Mouse (Mus musculus) CH12.LX (cell line): ENCODE data around the gene Brd2. TPM values are rescaled to one million over a fixed set of nuclear protein-coding genes. Genes with fewer than 3 reads are reported as not detected.
"Not testable (repeated sequence)": the region's sequence is repeated elsewhere in the genome, so short reads cannot be mapped to it uniquely, and the experiment has no call there.

Source experiments
- DNase-seq: peaks from one replicate; pipeline ENCODE4 v3.0.0-alpha.2; 2013; ENCODE audit errors: extremely low read depth
- H3K27ac ChIP-seq: 2 replicates; pipeline ENCODE4 v1.5.1; 2012; ENCODE audit warnings: low read depth, mild to moderate bottlenecking, control low read depth, moderate library complexity; ENCODE audit not compliant: insufficient read depth
- H3K27me3 ChIP-seq: replicated peaks from 2 replicates; pipeline ENCODE3; 2012; ENCODE audit warnings: inconsistent platforms
- H3K36me3 ChIP-seq, 2 experiments: replicated peaks in 1 of 2; 2 replicates each; pipeline versions ENCODE3 to v1.6.1; 2012; ENCODE audit warnings: inconsistent platforms in 1 of 2, low read length in 1 of 2, mild to moderate bottlenecking in 1 of 2, mixed read lengths in 1 of 2, moderate library complexity in 1 of 2; ENCODE audit not compliant: control insufficient read depth in 1 of 2, insufficient read depth in 1 of 2
- H3K4me1 ChIP-seq, 2 experiments: 2 replicates each; pipeline ENCODE4 v1.6.1; 2012; ENCODE audit warnings: inconsistent platforms in 1 of 2, moderate library complexity in 1 of 2; ENCODE audit not compliant: insufficient read depth in 2 of 2, control insufficient read depth in 1 of 2
- H3K4me2 ChIP-seq: 2 replicates; pipeline ENCODE4 v1.6.1; 2012; ENCODE audit warnings: low read depth, mild to moderate bottlenecking, control low read depth; ENCODE audit not compliant: poor library complexity, insufficient read depth, severe bottlenecking
- H3K4me3 ChIP-seq, 3 experiments: fragments of 150-350 bp in 1 of 3; sonication (generic) in 1 of 3; replicated peaks in 1 of 3; 2 replicates each; pipeline versions ENCODE3 to v1.5.1; 2011 to 2012; ENCODE audit warnings: low read depth in 2 of 3, low read length in 2 of 3, mild to moderate bottlenecking in 2 of 3, moderate library complexity in 2 of 3, control low read depth in 1 of 3, improper control_type of control experiment in 1 of 3, inconsistent platforms in 1 of 3, mixed read lengths in 1 of 3; ENCODE audit not compliant: poor library complexity in 1 of 3
- H3K79me2 ChIP-seq: replicated peaks from 2 replicates; pipeline ENCODE4 v1.6.1; 2012; ENCODE audit warnings: mild to moderate bottlenecking, moderate library complexity; ENCODE audit not compliant: control insufficient read depth, poor library complexity, insufficient read depth, severe bottlenecking; ENCODE audit errors: extremely low read depth
- H3K9ac ChIP-seq: 2 replicates; pipeline ENCODE4 v1.6.1; 2012; ENCODE audit warnings: low read depth, mild to moderate bottlenecking, control low read depth, moderate library complexity; ENCODE audit not compliant: insufficient read depth
- H3K9me3 ChIP-seq: replicated peaks from 2 replicates; pipeline ENCODE3; 2012; ENCODE audit warnings: low read length, inconsistent platforms, mixed read lengths
- BHLHE40 ChIP-seq: IDR thresholded peaks from 2 replicates; pipeline ENCODE4 v1.6.1; 2011; ENCODE audit warnings: mild to moderate bottlenecking, low read depth, low read length, improper control_type of control experiment
- CHD2 ChIP-seq: IDR thresholded peaks from 2 replicates; pipeline ENCODE4 v1.6.1; 2011; ENCODE audit warnings: low read length, improper control_type of control experiment
- E2F4 ChIP-seq: IDR thresholded peaks from 2 replicates; pipeline ENCODE4 v1.6.1; 2011; ENCODE audit warnings: low read depth, low read length, improper control_type of control experiment; ENCODE audit not compliant: insufficient replicate concordance
- ELF1 ChIP-seq: IDR thresholded peaks from 2 replicates; pipeline ENCODE4 v1.6.1; 2014; ENCODE audit warnings: low read depth, mild to moderate bottlenecking, inconsistent platforms, low read length, improper control_type of control experiment
- EP300 ChIP-seq: IDR thresholded peaks from 2 replicates; pipeline ENCODE4 v1.6.1; 2011; ENCODE audit warnings: low read length, improper control_type of control experiment
- ETS1 ChIP-seq: conservative IDR thresholded peaks from 2 replicates; pipeline ENCODE4 v1.6.1; 2012; ENCODE audit warnings: low read depth, mild to moderate bottlenecking, inconsistent platforms, low read length, improper control_type of control experiment, moderate library complexity
- HCFC1 ChIP-seq: IDR thresholded peaks from 2 replicates; pipeline ENCODE4 v1.6.1; 2012; ENCODE audit warnings: low read depth, mild to moderate bottlenecking, inconsistent platforms, low read length, improper control_type of control experiment
- IRF4 ChIP-seq: IDR thresholded peaks from 2 replicates; pipeline ENCODE4 v1.6.1; 2014; ENCODE audit warnings: low read depth, mild to moderate bottlenecking, inconsistent platforms, low read length, improper control_type of control experiment
- JUN ChIP-seq: IDR thresholded peaks from 2 replicates; pipeline ENCODE4 v1.6.1; 2011; ENCODE audit warnings: low read depth, mild to moderate bottlenecking, low read length, improper control_type of control experiment, moderate library complexity; ENCODE audit not compliant: insufficient read depth
- JUND ChIP-seq: conservative IDR thresholded peaks from 2 replicates; pipeline ENCODE4 v1.6.1; 2011; ENCODE audit warnings: low read depth, low read length, improper control_type of control experiment
- MAFK ChIP-seq: IDR thresholded peaks from 2 replicates; pipeline ENCODE4 v1.6.1; 2011; ENCODE audit warnings: low read length, improper control_type of control experiment; ENCODE audit not compliant: insufficient replicate concordance
- MAX ChIP-seq: IDR thresholded peaks from 2 replicates; pipeline ENCODE4 v1.6.1; 2011; ENCODE audit warnings: low read length, improper control_type of control experiment
- MXI1 ChIP-seq: IDR thresholded peaks from 2 replicates; pipeline ENCODE4 v1.6.1; 2011; ENCODE audit warnings: mild to moderate bottlenecking, low read depth, low read length, improper control_type of control experiment
- MYC ChIP-seq: IDR thresholded peaks from 2 replicates; pipeline ENCODE4 v1.6.1; 2011; ENCODE audit warnings: low read depth, mild to moderate bottlenecking, improper control_type of control experiment, low read length
- NELFE ChIP-seq: IDR thresholded peaks from 2 replicates; pipeline ENCODE4 v1.6.1; 2011; ENCODE audit warnings: low read depth, low read length, improper control_type of control experiment
- NRF1 ChIP-seq: IDR thresholded peaks from 2 replicates; pipeline ENCODE4 v1.6.1; 2014; ENCODE audit warnings: low read depth, mild to moderate bottlenecking, inconsistent platforms, low read length, improper control_type of control experiment, moderate library complexity
- POLR2A ChIP-seq: IDR thresholded peaks from 2 replicates; pipeline ENCODE4 v1.6.1; 2011; ENCODE audit warnings: low read depth, mild to moderate bottlenecking, improper control_type of control experiment, low read length
- POLR2AphosphoS2 ChIP-seq: IDR thresholded peaks from 2 replicates; pipeline ENCODE4 v1.6.1; 2011; ENCODE audit warnings: low read depth, low read length, improper control_type of control experiment
- RCOR1 ChIP-seq: conservative IDR thresholded peaks from 2 replicates; pipeline ENCODE4 v1.6.1; 2012; ENCODE audit warnings: low read depth, mild to moderate bottlenecking, inconsistent platforms, low read length, improper control_type of control experiment
- SIN3A ChIP-seq: IDR thresholded peaks from 2 replicates; pipeline ENCODE4 v1.6.1; 2012; ENCODE audit warnings: low read length, improper control_type of control experiment, inconsistent platforms
- USF1 ChIP-seq: IDR thresholded peaks from 2 replicates; pipeline ENCODE4 v1.6.1; 2014; ENCODE audit warnings: low read depth, mild to moderate bottlenecking, inconsistent platforms, low read length, improper control_type of control experiment
- ZKSCAN1 ChIP-seq: IDR thresholded peaks from 2 replicates; pipeline ENCODE4 v1.6.1; 2012; ENCODE audit warnings: low read depth, inconsistent platforms, low read length, improper control_type of control experiment, borderline replicate concordance
- dilution Hi-C: fragments of 300-500 bp; cut with MboI; formaldehyde crosslinking; loops from 2 replicates; pipeline ENCODE4 v1.14.3; 2020; ENCODE audit warnings: low sequenced_read_pairs; ENCODE audit not compliant: extremely low pct_unique_long_range_greater_than_20kb, extremely low pct_ligation_motif_present
- in situ Hi-C: fragments of 300-500 bp; cut with MboI; formaldehyde crosslinking; loops from 3 replicates; pipeline ENCODE4 v1.14.3; 2019; ENCODE audit warnings: low sequenced_read_pairs, low pct_ligation_motif_present, low pct_unique_long_range_greater_than_20kb, mixed read lengths
- polyA plus RNA-seq: library from polyadenylated mRNA; unstranded; fragments of >175 nt; gene quantifications from 2 replicates; pipeline ENCODE4 v1.2.1, GENCODE M21; 2012; ENCODE audit warnings: low read depth; ENCODE audit not compliant: insufficient read length
- total RNA-seq, 2 experiments: library from RNA; depleted of rRNA; stranded (reverse); fragments of 300-350 nt in 1 of 2; fragments of >200 nt in 1 of 2; gene quantifications; 2 replicates each; pipeline ENCODE4 v1.2.3; 2012 to 2014

Gene Brd2
- total and polyA plus RNA-seq, 3 experiments, result 101 to 247 (median 141) TPM

- TF ChIP-seq NELFE (0 out of 2 replicates have a peak, but pooled peaks have one; percentile 49), IRF4 (peak; percentile 64)
These were observed 22.5 kb upstream of the Brd2 start (continued) for GRCm38 (mm10) chr17:34144960-34145371.

DNA sequence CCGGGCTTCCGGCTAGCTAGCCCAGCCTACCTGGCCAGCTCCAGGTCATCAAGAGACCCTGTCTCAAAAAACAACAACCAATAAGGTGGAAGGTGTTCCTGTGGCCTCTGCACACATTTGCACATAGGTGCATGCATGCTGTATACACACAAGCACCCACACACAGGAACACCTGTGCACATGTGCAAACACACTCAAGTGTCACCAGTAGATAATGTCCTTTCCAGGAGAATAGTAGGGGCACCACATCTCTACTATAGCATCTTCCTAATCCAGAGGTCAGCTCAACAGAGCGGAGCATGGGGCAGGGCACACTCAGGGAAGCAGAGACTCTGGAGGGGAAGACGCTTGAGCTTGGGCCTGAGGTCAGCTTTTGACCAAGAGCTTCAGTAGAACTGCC lies 21.8 kb upstream of the Brd2 start:
- peaks cover 18 to 46% of the 10 kb centered on the region in 2 experiments for H3K4me1 ChIP-seq
- dilution Hi-C loops, H3K9ac ChIP-seq, H3K79me2 ChIP-seq, in situ Hi-C loops, H3K4me2 ChIP-seq, DNase-seq, H3K4me3 ChIP-seq, H3K9me3 ChIP-seq, H3K27me3 ChIP-seq, H3K27ac ChIP-seq: not testable (repeated sequence)
- H3K36me3 ChIP-seq, result peaks cover 2 to 22% of the 10 kb centered on the region in 2 experiments

DNA sequence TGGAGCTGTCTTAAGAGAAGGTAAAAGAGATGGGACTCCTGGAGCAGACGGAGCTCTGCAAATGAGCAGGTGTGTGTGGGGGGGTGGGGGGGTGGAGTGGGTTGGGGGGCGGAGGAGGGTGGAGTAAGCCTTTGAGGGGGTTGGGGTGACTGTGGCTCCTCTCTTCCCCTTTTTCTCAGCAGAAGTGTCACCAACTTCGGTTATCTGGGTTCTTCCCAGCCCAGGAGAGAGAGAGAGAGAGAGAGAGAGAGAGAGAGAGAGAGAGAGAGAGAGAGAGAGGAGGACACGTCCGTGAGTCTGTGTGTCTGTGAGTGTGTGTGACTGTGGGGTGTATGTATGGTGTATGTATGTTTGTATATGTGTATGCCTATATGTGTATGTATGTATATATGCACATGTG lies 21.0 kb upstream of the Brd2 start:
- Histone ChIP-seq H3K4me3 (no peak overlapping the region), H3K9me3 (no peaks in the 10 kb centered on the region), H3K36me3 (peaks cover 5 to 28% of the 10 kb centered on the region in 2 experiments), H3K79me2 (peaks cover 5% of the 10 kb centered on the region), H3K4me1 (peaks cover 18 to 46% of the 10 kb centered on the region in 2 experiments), H3K27me3 (no peaks in the 10 kb centered on the region), H3K27ac (no peak overlapping the region), H3K4me2 (no peak overlapping the region; the same call in 1 of the 2 replicates), H3K9ac (no peak overlapping the region)
- in situ Hi-C loops (no loop called here), dilution Hi-C loops (no loop called here)
- DNase-seq, result no peak
- TF ChIP-seq JUN (no peak), MAX (no peak), ZKSCAN1 (no peak), E2F4 (no peak), POLR2AphosphoS2 (no peak), MYC (no peak), SIN3A (no peak), ELF1 (no peak), NELFE (no peak), JUND (no peak), POLR2A (no peak), EP300 (no peak)

GRCm38 (mm10) chr17:34143033-34143432 lies 20.6 kb upstream of the Brd2 start, which contains the start of gene H2-DMb2:
TSS of gene H2-DMb2 (plus strand) at chr17:34143307.
- dilution Hi-C loops (no loop called here), in situ Hi-C loops (no loop called here)
- peak; percentile 97 for DNase-seq
- Histone ChIP-seq H3K27ac (no peak within 1 kb of the TSS), H3K4me2 (peak within 1 kb of the TSS; percentile 24; the same call in 1 of the 2 replicates), H3K9ac (no peak within 1 kb of the TSS), H3K27me3 (no peaks in the 10 kb centered on the region), H3K4me3 (peak within 1 kb of the TSS in 1 of 3 experiments; percentile 50), H3K4me1 (peaks cover 18 to 46% of the 10 kb centered on the region in 2 experiments), H3K79me2 (peaks cover 5% of the 10 kb centered on the region), H3K9me3 (no peaks in the 10 kb centered on the region), H3K36me3 (peaks cover 9 to 30% of the 10 kb centered on the region in 2 experiments)
- TF ChIP-seq ELF1 (peak; percentile 66; the same call in 1 of the 2 replicates), JUND (no peak), USF1 (no peak), MXI1 (no peak; the same call in 1 of the 2 replicates), CHD2 (peak; percentile 82), E2F4 (no peak), BHLHE40 (peak; percentile 82), MYC (peak; percentile 49; the same call in 1 of the 2 replicates), MAFK (peak; percentile 92), POLR2A (no peak), RCOR1 (peak; percentile 91; the same call in 1 of the 2 replicates), EP300 (peak; percentile 98), ZKSCAN1 (no peak), NRF1 (no peak), HCFC1 (no peak), JUN (peak; percentile 50; the same call in 1 of the 2 replicates), SIN3A (0 out of 2 replicates have a peak, but pooled peaks have one; percentile 43), ETS1 (peak; percentile 92), MAX (no peak)
